Mouse (Mus musculus) cerebellum, adult 8-10 months (tissue): Measurements from ENCODE around the gene Atp6v0e.
A peak's percentile ranks its signal among the peaks of the same experiment; 100 is the strongest.

Experiments used
- DNase-seq: peaks from one replicate; pipeline ENCODE4 v3.0.0; 2022

Gene Atp6v0e

DNA sequence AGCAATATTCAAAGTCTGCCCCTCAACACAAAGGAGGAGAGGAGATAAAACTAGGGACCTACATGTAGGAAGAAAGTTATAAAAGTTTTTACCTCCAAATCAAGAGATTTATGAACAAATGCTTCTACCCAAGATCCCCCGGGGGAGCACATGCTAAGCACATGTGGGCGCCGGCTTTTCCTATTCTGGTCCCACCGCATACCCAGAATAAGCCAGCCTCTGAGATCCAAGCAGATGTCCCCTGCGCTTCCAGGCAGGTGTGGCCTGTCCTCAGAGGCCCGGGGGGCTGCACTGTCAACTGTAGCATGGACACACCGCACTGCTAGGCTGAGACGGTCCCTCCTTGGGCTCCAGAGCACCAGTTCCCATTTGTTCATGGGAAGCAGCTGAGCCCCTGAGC lies 19.6 kb upstream of the Atp6v0e start:
- DNase-seq, result no peak

- no peak for DNase-seq
Measured at GRCm38 (mm10) chr17:26643993-26644392, 19.0 kb upstream of the Atp6v0e start.

DNA sequence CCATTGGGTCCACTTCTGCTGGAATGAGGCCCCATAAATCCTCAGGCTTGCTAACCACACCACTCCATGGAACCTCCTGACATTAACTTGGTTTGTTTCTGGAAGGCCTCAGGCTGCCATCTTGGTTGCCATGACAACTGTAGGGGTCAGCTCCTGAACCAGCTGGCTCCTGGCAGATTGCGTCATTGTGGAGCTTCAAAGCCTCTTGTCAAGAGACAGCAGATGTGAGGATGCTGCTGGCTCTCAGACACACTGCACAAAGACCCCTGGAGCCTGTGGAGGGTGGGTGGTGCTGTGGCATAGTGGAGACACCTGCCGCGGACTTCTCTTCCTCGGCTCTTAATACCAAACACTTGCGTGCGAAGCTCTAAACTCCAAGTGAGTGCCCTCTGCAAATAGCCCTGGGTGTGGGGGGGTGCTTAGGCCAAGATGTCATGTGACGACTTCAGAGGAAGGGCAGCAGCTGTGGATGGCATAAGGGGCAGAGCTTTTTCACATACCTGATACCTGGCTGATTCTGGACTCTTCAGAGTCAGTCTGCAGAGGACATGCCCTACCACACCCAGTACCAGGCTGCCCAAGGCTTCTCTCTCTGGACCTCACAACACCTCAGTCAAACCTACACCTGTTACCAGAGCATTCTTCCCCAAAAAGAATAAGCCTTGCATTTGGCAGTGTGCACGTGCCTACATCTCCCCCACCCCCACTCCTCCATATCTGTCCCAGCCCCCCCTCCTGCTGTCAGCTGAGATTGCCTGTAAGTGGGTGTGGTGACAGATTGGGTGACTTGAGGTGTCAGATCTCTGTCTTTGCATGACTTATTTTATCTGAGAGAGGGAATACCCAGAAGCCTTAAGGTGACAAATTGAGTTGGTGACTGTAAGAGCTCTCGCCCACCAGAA lies 18.3 kb upstream of the Atp6v0e start:
- no peak for DNase-seq

DNA sequence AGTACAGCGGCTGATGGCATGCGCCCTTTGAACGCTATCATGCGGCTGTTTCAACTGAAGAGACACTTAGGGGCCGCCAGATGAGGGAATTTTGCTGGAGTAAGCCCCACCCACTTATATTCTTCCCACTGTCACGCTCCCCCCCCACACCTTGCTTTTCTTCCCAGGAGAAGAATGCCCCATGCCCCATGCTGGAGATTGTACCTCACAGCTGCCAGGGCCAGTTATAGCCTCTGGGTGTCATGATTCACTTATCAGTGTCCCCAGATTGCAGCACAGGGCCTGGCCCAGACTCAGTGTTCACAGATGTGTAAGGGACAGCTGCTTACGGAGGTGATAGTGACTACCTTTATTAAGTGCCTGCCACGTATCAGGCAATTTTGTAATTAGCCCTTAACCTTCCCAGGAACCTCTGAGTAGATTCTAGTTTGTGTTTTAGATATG lies 17.6 kb upstream of the Atp6v0e start:
- DNase-seq, result no peak

DNA sequence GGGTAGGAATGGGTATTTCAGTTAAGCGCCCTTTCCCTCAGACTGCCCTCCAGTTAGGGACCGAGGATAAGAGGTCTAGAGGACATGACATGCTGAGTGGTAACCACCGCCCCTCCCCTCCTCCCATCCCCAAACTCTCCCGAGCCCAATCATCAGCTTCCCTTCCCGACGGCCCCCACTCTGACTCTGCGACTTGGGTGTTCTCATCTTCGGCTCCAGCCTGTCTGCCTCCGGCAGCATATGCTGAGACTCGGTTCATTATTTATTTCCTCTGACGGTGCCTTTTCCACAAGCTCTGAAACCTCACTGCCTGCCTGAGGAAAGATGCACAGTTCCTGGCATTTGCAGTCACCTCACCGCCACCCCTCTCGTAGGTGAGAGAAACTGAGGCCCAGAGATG lies 15.7 kb upstream of the Atp6v0e start:
- DNase-seq, result no peak

GRCm38 (mm10) chr17:26649565-26649964 lies 13.5 kb upstream of the Atp6v0e start:
- DNase-seq, result no peak

DNA sequence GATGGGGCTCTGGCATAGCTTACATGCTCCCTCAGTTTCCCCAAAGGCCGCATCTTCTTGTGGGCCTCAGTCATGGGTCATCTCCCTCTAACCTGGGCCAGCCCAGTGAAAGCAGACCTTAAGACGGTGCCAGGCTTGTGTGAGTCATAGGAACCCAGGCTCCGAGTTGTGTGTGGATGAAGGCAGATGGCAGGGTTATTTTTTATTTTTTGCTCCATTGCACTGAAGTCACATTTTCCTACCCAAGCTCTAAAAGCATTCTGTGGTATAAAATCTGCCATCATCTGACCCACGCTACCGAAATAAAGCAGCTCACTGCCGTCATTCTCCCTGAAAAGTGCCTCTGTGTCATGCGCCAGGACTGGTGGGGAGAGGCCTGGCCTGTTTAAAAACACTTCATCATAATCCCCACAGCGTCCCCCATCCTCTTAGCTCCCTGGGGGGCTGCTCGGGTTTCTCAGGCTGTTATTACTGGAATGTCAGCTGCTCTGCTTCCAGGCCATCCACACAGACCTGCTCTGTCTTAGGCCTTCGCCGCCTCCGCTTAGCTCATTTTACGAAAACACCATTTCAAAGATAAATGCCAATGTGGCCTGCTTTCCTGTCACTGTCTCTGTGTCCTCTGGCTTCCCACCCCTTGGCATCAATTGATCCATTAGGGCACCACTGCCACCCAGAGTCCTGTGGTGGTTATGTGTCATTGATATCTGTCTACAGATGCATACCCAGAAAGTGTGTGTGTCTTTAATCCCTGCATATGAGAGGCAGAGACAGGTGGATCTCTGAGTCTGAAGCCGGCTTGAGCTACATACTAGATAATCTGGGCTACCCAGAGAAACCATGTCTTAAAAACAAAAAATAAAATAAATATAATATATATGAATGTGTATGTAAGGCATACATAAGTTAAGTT lies 12.3 kb upstream of the Atp6v0e start:
- DNase-seq, result peak; percentile 65

DNA sequence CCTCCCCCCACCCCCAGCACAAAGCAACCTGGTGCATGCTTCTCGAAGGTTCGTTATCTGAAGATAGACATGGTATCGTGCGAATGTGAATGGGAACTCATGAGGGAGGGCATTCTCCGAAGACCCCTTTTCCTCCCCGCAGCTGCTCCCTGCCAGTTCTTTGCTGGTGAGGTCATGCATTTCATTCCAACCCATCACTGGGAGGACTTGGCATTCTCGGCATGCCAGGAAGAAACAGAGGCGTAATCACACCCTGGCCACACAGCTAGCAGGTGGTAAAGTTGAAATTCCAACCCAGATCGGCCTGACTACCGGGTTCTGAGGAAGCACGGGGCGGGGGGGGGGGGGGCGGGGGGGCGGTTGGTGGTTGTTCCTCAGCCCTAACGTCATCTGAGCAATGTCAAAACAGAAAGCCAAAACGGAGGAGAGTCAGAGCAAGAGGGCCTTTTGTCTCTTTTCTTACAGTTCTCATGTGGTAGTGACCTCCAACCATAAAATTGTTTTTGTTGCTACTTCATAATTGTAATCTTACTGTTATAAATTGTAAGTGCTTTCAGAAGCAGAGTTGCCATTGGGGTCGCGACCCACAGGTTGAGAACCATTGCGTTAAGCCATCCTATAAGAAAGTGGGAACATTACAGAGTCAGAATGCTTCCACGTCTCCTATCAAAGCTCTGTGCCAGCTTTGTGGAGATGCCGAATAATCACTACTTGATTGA lies 4.0 kb upstream of the Atp6v0e start:
- DNase-seq, result no peak

- no peak for DNase-seq
Measured at GRCm38 (mm10) chr17:26659573-26659915, 3.5 kb upstream of the Atp6v0e start.

GRCm38 (mm10) chr17:26660192-26660912 lies 2.7 kb upstream of the Atp6v0e start:
- DNase-seq, result peak; percentile 90

DNA sequence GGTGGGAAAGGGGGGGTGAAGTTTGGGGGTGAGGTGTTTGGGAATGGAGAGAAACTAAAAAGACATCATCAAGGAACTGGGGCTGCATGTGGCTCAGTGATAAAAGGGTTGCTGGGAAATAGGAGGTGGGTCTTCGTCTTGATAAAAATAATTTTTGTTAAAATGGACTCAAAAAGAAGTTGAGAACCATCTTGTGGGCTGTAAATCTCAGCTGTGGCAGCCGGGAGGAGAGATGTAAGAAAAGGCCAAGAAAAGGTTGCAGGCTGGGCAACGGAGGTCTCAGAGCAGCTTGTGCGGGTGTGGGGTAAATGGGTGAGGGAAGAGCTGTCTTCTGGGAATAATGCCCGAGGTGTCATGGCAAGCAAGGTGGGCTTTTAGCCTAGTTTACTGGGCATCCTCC lies 827 bp upstream of the Atp6v0e start:
- DNase-seq, result no peak

- no peak for DNase-seq
Measured at GRCm38 (mm10) chr17:26665600-26665999, 2.6 kb downstream of the Atp6v0e start.

DNA sequence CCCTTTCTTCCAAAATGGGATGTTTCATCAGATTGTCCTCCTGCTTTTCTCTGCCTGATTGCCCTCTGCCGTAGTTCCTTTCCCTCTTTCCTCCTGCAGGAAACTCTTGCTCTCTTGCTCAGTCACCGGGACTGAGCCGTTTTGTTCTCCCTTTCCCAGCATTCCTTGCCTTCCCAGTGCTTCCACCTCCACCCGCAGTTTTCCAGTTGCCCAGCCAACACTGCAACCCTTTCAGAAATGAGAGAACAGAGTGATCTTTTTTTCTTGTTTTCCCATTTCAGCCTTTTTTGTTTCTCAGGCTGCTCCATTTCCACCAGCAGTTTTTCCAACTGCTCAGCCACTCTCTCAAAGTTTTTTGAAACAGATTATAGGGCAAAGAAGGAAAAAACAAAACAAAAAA lies 8.2 kb downstream of the Atp6v0e start:
- no peak for DNase-seq

- no peak for DNase-seq
Measured at GRCm38 (mm10) chr17:26675845-26676244, 12.8 kb downstream of the Atp6v0e start.

- DNase-seq, result peak; percentile 91
Measured at GRCm38 (mm10) chr17:26676252-26676615, 13.2 kb downstream of the Atp6v0e start.

DNA sequence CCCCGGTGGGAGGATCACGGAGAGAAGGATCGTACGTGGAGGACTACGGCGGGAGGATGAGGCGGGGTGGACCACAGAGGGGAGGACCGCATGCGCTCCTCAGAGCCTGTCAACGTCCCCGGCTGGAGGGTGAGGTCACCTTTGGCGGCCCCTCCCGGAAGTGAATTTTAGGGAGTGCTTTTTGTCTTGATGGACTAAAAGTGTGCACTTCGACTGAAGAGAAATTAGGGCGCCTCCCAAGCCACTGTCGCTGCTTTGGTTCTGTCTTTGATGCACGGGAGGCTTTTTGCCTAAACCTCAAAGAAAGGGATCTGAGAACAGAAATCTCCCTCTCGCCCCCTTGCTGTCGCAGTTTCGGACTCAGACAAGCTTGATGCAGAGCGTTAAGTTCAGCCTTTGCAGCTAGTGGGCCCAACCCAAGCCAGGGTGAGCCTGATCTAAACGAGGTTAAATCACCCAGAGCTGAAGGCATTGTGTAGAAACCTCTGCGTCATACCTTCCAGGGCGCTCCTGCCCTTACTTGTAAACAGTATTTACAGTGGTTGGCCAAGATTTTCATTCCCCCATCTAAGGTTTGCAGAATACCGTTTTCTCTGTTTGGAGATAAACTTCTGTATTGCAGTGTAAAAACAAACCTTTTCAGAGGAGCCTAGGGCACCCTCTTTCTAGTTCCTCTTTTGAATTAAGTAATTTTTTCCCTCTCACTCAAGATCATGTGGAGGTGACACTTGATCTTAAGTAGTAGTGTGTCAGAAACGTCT lies 13.8 kb downstream of the Atp6v0e start:
- DNase-seq, result no peak

- DNase-seq, result no peak
Measured at GRCm38 (mm10) chr17:26677711-26678637, 14.9 kb downstream of the Atp6v0e start.

- DNase-seq, result no peak
Measured at GRCm38 (mm10) chr17:26681276-26681675, 18.2 kb downstream of the Atp6v0e start.

GRCm38 (mm10) chr17:26686334-26687000 lies 23.4 kb downstream of the Atp6v0e start:
- DNase-seq, result no peak
